Mouse (Mus musculus) bone marrow macrophage, adult 2 months (primary cell): ENCODE results near the gene Gm20388.

Source experiments
- CTCF ChIP-seq: IDR thresholded peaks from 2 replicates; pipeline ENCODE4 v1.5.1; 2012; ENCODE audit warnings: low read depth, mild to moderate bottlenecking, low read length, moderate library complexity
- POLR2A ChIP-seq: IDR thresholded peaks from 2 replicates; pipeline ENCODE4 v1.6.1; 2012; ENCODE audit warnings: mild to moderate bottlenecking, low read depth, low read length, borderline replicate concordance

DNA sequence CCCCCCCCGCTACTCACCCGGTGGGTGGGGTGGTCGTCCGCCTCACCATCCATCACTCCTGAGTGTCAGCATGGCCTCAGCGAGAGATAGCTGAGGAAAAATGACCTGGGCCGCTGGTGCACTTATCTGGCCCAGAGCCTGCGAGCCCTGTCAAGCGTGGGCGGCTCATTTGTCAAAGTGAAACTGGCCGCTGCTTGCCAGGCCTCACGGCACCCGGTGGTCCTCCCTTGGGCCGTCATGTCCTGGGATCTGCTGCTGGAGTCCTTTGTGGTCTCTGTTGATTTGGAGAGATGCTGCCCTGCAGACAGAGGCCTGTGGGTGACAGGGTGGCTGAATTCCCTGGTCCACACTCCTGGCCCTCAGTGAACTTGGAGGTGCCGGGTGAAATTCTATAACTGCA is 921.4 kb downstream of the Gm20388 start:
- no peak for TF ChIP-seq POLR2A
- no peak for TF ChIP-seq CTCF
